Mouse (Mus musculus) layer of hippocampus, postnatal 25 days (tissue): ENCODE measurements around the gene Lsm6. TPM values are rescaled to one million over a fixed set of nuclear protein-coding genes. Genes with fewer than 3 reads are reported as not detected.
"Not testable (repeated sequence)": the region's sequence is repeated elsewhere in the genome, so short reads cannot be mapped to it uniquely, and the experiment has no call there.

Experiments
- DNase-seq, 2 experiments: peaks; one replicate each; pipeline ENCODE4 v3.0.0; 2022; ENCODE audit warnings: mixed read lengths in 2 of 2, low spot score in 1 of 2; ENCODE audit errors: extremely low spot score in 1 of 2
- total RNA-seq, 2 experiments: library from RNA; stranded (reverse); gene quantifications; 2 replicates each; pipeline ENCODE4 v1.2.3; 2021

The Lsm6 gene
- 10 to 100 TPM; 37.3 to 57.3 TPM for total RNA-seq

GRCm38 (mm10) chr8:78820673-78821310 lies at the start of gene Lsm6:
Gene Lsm6, minus strand, starts transcription at chr8:78821140.
- peak; percentile 99 to 100 for DNase-seq

GRCm38 (mm10) chr8:78867036-78867435 lies 46.1 kb upstream of the Lsm6 start:
- DNase-seq: no peak

GRCm38 (mm10) chr8:78863001-78863400 lies 42.1 kb upstream of the Lsm6 start:
- no peak for DNase-seq

GRCm38 (mm10) chr8:78862046-78862445 lies 41.1 kb upstream of the Lsm6 start:
- DNase-seq: no peak

GRCm38 (mm10) chr8:78860789-78861188 lies 39.8 kb upstream of the Lsm6 start:
- no peak for DNase-seq

GRCm38 (mm10) chr8:78857421-78857820 lies 36.5 kb upstream of the Lsm6 start:
- DNase-seq: no peak

GRCm38 (mm10) chr8:78852279-78852678 lies 31.3 kb upstream of the Lsm6 start:
- no peak for DNase-seq

GRCm38 (mm10) chr8:78847240-78847639 lies 26.3 kb upstream of the Lsm6 start:
- DNase-seq: no peak

- no peak for DNase-seq
These were observed 23.6 kb upstream of the Lsm6 start for GRCm38 (mm10) chr8:78844559-78844958.

GRCm38 (mm10) chr8:78838656-78839413 lies 17.9 kb upstream of the Lsm6 start:
- no peak for DNase-seq

GRCm38 (mm10) chr8:78836091-78836490 lies 15.2 kb upstream of the Lsm6 start:
- no peak for DNase-seq

- DNase-seq: no peak
These were observed 7.5 kb upstream of the Lsm6 start for GRCm38 (mm10) chr8:78828414-78828813.

- no peak for DNase-seq
These were observed 3.6 kb upstream of the Lsm6 start for GRCm38 (mm10) chr8:78824515-78824914.

GRCm38 (mm10) chr8:78819973-78820372 lies 967 bp downstream of the Lsm6 start:
- DNase-seq: not testable (repeated sequence)

GRCm38 (mm10) chr8:78814743-78815142 lies 6.2 kb downstream of the Lsm6 start:
- no peak for DNase-seq

- no peak for DNase-seq
These were observed 7.9 kb downstream of the Lsm6 start for GRCm38 (mm10) chr8:78813021-78813420.

GRCm38 (mm10) chr8:78812446-78812845 lies 8.5 kb downstream of the Lsm6 start:
- no peak for DNase-seq

GRCm38 (mm10) chr8:78811748-78812147 lies 9.2 kb downstream of the Lsm6 start:
- no peak for DNase-seq

GRCm38 (mm10) chr8:78810207-78810675 lies 10.7 kb downstream of the Lsm6 start:
- DNase-seq: no peak

GRCm38 (mm10) chr8:78809454-78810206 lies 11.3 kb downstream of the Lsm6 start:
- DNase-seq: no peak

GRCm38 (mm10) chr8:78808888-78809287 lies 12.1 kb downstream of the Lsm6 start:
- no peak for DNase-seq
